Mouse (Mus musculus): ENCODE measurements around the gene Klrg2. TPM values are rescaled to one million over a fixed set of nuclear protein-coding genes. Genes with fewer than 3 reads are reported as not detected.
A peak's percentile ranks its signal among the peaks of the same experiment; 100 is the strongest.

Gene Klrg2
- total RNA-seq, 1 experiment from 2014 or later, result not detected

DNA sequence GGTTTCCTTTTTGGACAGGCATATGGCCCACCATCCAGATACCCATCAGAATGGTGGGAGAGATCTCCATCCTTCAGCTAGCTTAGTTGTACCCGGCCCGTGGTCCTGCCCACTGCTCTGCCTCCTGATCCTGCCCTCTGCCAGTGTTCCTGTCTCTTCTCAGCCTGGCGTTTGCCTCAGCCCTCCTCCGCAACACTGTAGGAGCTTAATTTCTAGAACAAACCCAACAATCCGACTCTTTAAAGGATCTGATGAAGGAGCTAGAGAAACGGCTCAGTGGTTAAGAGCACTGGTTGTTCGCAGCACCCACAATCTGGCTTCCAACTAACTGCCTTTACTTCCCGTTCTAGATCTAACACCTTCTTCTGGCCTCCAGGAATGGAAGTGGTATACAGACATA is 2.6 kb downstream of the Klrg2 start:
- no peak for ATAC-seq (replicated peaks; ENCODE audit: low read depth, poor library complexity, severe bottlenecking)

DNA sequence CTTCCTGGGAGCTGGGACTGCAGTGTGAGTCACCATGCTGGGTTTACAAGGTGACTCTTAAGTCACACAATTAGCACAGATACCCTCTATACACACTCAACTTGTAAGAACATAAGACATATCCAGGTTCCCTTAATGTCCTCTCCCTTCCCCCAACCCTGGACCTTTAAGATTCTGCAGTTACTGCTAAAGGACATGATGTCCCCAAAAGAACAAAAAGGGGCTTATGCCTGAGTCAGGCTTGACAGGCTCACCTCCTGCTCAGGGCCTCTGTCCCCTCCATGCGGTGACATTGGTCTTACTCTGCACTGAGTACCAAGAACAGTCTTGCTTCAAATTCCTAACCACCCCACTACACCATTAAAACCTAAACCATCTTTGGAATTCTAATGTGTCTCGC is 4.2 kb downstream of the Klrg2 start:
- no peak for ATAC-seq (replicated peaks; ENCODE audit: low read depth, poor library complexity, severe bottlenecking)

- no peak for ATAC-seq (replicated peaks; ENCODE audit: low read depth, poor library complexity, severe bottlenecking)
Observed at GRCm38 (mm10) chr6:38629556-38629955, 7.5 kb downstream of the Klrg2 start.

- no peak for ATAC-seq (replicated peaks; ENCODE audit: low read depth, poor library complexity, severe bottlenecking)
Observed at GRCm38 (mm10) chr6:38627486-38627885, 9.6 kb downstream of the Klrg2 start.

DNA sequence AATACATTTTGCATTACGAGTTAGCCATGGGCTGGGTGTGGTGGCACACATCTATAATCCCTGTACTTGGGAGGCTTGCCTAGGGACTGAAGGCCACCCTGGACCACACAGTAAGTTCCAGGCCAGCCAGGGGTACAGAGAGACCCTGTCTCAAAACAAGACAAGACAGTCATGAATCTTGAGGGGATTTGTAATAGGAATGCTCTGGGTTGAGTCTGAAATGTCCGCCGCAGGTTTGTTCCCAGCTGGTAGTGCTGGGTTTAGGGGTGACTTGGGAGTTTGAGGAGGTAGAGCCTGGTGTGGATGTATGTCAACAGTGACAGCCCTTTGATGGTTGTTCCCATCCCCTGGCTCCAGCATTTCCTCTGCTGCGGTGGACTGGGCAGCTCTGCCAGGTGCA is 10.0 kb downstream of the Klrg2 start:
- ATAC-seq (replicated peaks; ENCODE audit: low read depth, poor library complexity, severe bottlenecking), result no peak

GRCm38 (mm10) chr6:38626086-38626485 is 11.0 kb downstream of the Klrg2 start:
- ATAC-seq (replicated peaks; ENCODE audit: low read depth, poor library complexity, severe bottlenecking), result no peak

- no peak for ATAC-seq (replicated peaks; ENCODE audit: low read depth, poor library complexity, severe bottlenecking)
Observed at GRCm38 (mm10) chr6:38624439-38624838, 12.6 kb downstream of the Klrg2 start.

GRCm38 (mm10) chr6:38623457-38623856 is 13.6 kb downstream of the Klrg2 start:
- peak; percentile 64; the same call in 1 of the 2 replicates for ATAC-seq (replicated peaks; ENCODE audit: low read depth, poor library complexity, severe bottlenecking)

DNA sequence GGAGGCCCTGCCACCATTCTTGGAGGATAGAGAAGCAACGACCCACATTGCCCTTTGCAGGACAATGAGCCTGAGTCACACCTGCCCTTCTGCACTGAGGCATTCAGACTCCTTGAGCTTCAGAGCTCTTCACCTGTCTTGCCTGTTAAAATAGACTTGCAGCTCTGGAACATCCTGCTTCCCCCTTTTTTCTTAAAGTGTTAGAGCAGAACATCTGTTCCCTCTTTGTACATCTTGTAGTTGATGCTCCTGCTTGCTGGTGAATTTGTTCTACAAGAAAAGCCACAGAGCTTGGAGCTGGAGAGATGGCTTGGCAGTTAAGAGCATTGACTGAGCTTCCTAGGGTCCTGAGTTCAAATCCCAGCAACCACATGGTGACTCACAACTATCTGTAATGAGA is 14.6 kb downstream of the Klrg2 start:
- no peak for ATAC-seq (replicated peaks; ENCODE audit: low read depth, poor library complexity, severe bottlenecking)

DNA sequence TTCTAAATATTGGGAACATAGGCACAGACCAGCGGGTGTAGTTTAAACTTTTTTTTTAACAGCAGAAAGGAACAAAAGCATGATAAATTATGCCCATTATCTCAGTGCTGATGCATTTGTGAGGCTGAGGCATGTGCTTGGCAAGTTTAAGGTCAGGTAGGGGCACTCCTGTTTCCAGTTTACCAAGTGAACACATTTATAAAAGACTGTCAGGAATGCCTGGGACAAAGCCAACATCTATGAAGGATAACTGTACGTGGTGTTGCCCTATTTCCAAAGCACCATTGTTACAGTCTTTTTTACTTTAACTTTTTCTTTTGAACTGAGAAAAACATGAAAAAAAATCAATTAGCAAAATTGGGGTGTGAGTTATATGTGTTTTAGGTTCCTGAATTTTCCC is 27.1 kb downstream of the Klrg2 start:
- no peak for ATAC-seq (replicated peaks; ENCODE audit: low read depth, poor library complexity, severe bottlenecking)

GRCm38 (mm10) chr6:38597481-38597880 is 39.6 kb downstream of the Klrg2 start:
- no peak for ATAC-seq (replicated peaks; ENCODE audit: low read depth, poor library complexity, severe bottlenecking)

GRCm38 (mm10) chr6:38581711-38582110 is 55.3 kb downstream of the Klrg2 start:
- ATAC-seq (replicated peaks; ENCODE audit: low read depth, poor library complexity, severe bottlenecking), result no peak

- ATAC-seq (replicated peaks; ENCODE audit: low read depth, poor library complexity, severe bottlenecking), result no peak
Observed at GRCm38 (mm10) chr6:38580112-38580857, 56.8 kb downstream of the Klrg2 start.

GRCm38 (mm10) chr6:38576096-38576495 is 60.9 kb downstream of the Klrg2 start:
- no peak for ATAC-seq (replicated peaks; ENCODE audit: low read depth, poor library complexity, severe bottlenecking)

Other genes with a start within 250 kb of the Klrg2 start
- 19.7 and 28.8 TPM in 2 replicates for gene Ubn2, start 203.3 kb downstream of the Klrg2 start, total RNA-seq (2017)
- gene Fmc1, start 103.7 kb downstream of the Klrg2 start, total RNA-seq (2017), result 11.7 and 47.1 TPM in 2 replicates
- 284 and 303 TPM in 2 replicates for gene Luc7l2, start 85.9 kb downstream of the Klrg2 start, total RNA-seq (2017)
- gene Clec2l, start 25.8 kb upstream of the Klrg2 start, total RNA-seq (2017), result not detected in 2 replicates
- gene Tbxas1, start 238.2 kb upstream of the Klrg2 start, total RNA-seq (2017), result 23.1 and 33.0 TPM in 2 replicates
- 10.3 and 16.4 TPM in 2 replicates for gene Hipk2, start 238.9 kb upstream of the Klrg2 start, total RNA-seq (2017)